Mouse (Mus musculus): Measurements from ENCODE around the gene Syt8.

DNA sequence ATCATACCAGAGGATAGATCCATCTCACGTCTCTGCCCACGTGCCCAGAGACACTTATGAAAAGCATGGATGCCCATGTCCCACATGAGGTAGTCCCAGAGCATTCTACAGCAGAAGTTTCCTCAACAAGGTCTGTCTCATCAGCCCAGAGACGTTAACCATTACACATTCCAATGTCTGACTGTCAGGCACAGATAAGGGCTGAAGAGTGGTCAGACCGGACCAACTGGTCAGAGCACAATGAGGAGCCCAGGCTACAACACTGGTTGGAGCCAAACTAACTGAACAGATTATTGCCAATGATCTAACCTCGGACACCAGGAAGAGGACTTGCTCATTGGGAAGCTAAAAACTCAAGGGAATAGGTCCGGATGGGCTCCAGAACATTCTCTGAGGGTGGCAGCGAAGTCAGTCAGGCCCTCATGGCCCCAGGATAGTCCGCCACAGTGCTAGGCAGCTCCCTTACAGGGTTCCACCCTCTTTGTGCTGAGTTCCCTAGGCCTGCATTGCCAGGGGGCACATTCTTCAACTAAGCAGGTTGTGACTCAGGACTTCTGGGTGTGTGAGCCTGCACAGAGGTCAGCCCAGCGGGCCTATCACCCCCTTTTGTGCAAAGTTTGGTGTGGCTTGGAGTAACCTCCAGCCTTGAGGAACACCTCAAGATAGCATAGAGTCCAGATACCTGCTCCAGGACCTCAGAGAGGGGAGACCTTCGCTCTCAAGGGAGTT is at the start of gene Syt8:
- TF ChIP-seq USF1 (IDR thresholded peaks at IDR 0.05; ENCODE audit: low read depth) (no peak), MAX (IDR thresholded peaks at IDR 0.05) (no peak), CTCF (IDR thresholded peaks at IDR 0.05; ENCODE audit: control insufficient read depth, insufficient read depth, insufficient read length) (no peak), MYOG (IDR thresholded peaks at IDR 0.05; ENCODE audit: control insufficient read depth, extremely low read depth, insufficient read length) (no peak)

Data from C2C12 (cell line).